Mouse (Mus musculus) cerebellum, adult (tissue): ENCODE data around the gene Vmn1r131.
"Not testable (repeated sequence)": the region's sequence is repeated elsewhere in the genome, so short reads cannot be mapped to it uniquely, and the experiment has no call there.

Experiments used
- ATAC-seq: cut with Nextera tagmentation; 2 replicates; pipeline ENCODE4 v1.9.2; 2017; ENCODE audit warnings: mild to moderate bottlenecking, moderate library complexity, mixed read lengths; ENCODE audit not compliant: insufficient number of reproducible peaks, low FRiP score, low TSS enrichment

The Vmn1r131 gene

GRCm38 (mm10) chr7:21545990-21546389 lies at the start of gene Vmn1r131:
TSS of gene Vmn1r131 (minus strand) at chr7:21546090.
- ATAC-seq = not testable (repeated sequence)

GRCm38 (mm10) chr7:21511480-21511879 lies 34.4 kb downstream of the Vmn1r131 start, which contains the start of gene Vmn1r130:
TSS of gene Vmn1r130 (plus strand) at chr7:21511780.
- not testable (repeated sequence) for ATAC-seq
